Mouse (Mus musculus): ENCODE measurements at regions not wholly inside any gene's neighbourhood (a gene's known extent, or its start where the extent isn't known, plus 50 kb on each side); places are given as distances from the start of the nearest gene placed in this dataset.

DNA sequence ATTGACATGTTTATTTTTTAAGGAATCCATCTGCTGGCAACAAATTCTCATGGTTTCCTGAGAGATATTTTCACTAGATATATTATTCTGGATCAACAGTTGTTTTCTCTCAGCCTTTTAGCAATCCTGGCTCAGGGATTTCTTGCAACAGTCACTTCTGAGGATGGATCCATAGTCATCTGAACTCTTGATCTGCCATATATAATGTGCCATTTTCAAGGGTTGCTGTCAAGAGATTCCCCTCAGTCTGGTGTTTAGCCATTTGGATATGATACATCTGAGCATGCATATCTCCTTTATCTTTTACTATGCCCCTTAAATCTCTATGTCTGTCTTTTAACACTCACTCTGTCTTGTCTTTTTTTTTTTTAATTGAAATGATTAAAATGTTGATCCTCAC is 130.3 kb upstream of the Neil3 start:
- TF ChIP-seq CTCF (IDR thresholded peaks at IDR 0.05; ENCODE audit: low read depth, low read length): no peak
- no peak for TF ChIP-seq POLR2A (IDR thresholded peaks at IDR 0.05; ENCODE audit: extremely low read depth, insufficient read depth, low read length)
